Mouse (Mus musculus) cerebral cortex, adult 2 months (tissue): ENCODE results near the gene Spock2.

Experiments
- whole genome bisulfite sequencing: fragments of 180-500 bp; shearing (Covaris S2); methylation state at CpG from one replicate; pipeline ENCODE4 v1.1.7; 2018; 5-methylcytosine and 5-hydroxymethylcytosine counted together

The Spock2 gene

GRCm38 (mm10) chr10:60148087-60148486 lies 42.1 kb downstream of the Spock2 start:
- WGBS = 2% methylated on average over 5 of the region's 5 CpGs

GRCm38 (mm10) chr10:60151107-60151663 lies 45.2 kb downstream of the Spock2 start:
- WGBS = 64% methylated on average over 6 of the region's 6 CpGs

- 93% methylated on average over 3 of the region's 3 CpGs for WGBS
These were observed 52.1 kb downstream of the Spock2 start for GRCm38 (mm10) chr10:60158144-60158543.

- 95% methylated on average over 3 of the region's 3 CpGs for WGBS
These were observed 55.4 kb downstream of the Spock2 start for GRCm38 (mm10) chr10:60161397-60161796.

GRCm38 (mm10) chr10:60162184-60162972 lies 56.4 kb downstream of the Spock2 start:
- WGBS = 92% methylated on average over 8 of the region's 8 CpGs

- WGBS = 93% methylated on average over 6 of the region's 6 CpGs
These were observed 56.9 kb downstream of the Spock2 start for GRCm38 (mm10) chr10:60162973-60163255.

- 96% methylated on average over 1 of the region's 1 CpGs for WGBS
These were observed 58.9 kb downstream of the Spock2 start for GRCm38 (mm10) chr10:60164869-60165268.

GRCm38 (mm10) chr10:60166068-60166467 lies 60.0 kb downstream of the Spock2 start:
- WGBS = 70% methylated on average over 3 of the region's 3 CpGs

GRCm38 (mm10) chr10:60168306-60168705 lies 62.3 kb downstream of the Spock2 start:
- WGBS = 73% methylated on average over 2 of the region's 2 CpGs

- 84% methylated on average over 3 of the region's 3 CpGs for WGBS
These were observed 62.9 kb downstream of the Spock2 start for GRCm38 (mm10) chr10:60168960-60169359.

- WGBS = 87% methylated on average over 10 of the region's 10 CpGs
These were observed 64.5 kb downstream of the Spock2 start for GRCm38 (mm10) chr10:60170326-60171089.

- WGBS = 97% methylated on average over 5 of the region's 5 CpGs
These were observed 65.3 kb downstream of the Spock2 start for GRCm38 (mm10) chr10:60171368-60171767.

GRCm38 (mm10) chr10:60172306-60172705 lies 66.3 kb downstream of the Spock2 start:
- 81% methylated on average over 4 of the region's 4 CpGs for WGBS

GRCm38 (mm10) chr10:60173035-60173434 lies 67.0 kb downstream of the Spock2 start:
- 24% methylated on average over 10 of the region's 10 CpGs for WGBS

- WGBS = 49% methylated on average over 3 of the region's 3 CpGs
These were observed 68.5 kb downstream of the Spock2 start for GRCm38 (mm10) chr10:60174506-60174905.

- WGBS = 93% methylated on average over 9 of the region's 9 CpGs
These were observed 69.3 kb downstream of the Spock2 start for GRCm38 (mm10) chr10:60175306-60175705.
